Mouse (Mus musculus) embryonic facial prominence, embryonic 11.5 days (tissue): ENCODE measurements at regions not wholly inside any gene's neighbourhood (a gene's known extent, or its start where the extent isn't known, plus 50 kb on each side); places are given as distances from the start of the nearest gene placed in this dataset.
"Not testable (repeated sequence)": the region's sequence is repeated elsewhere in the genome, so short reads cannot be mapped to it uniquely, and the experiment has no call there.

Source experiments
- ATAC-seq: fragments of 200-750 bp; cut with Nextera tagmentation; replicated peaks from 2 replicates; pipeline ENCODE4 v1.8.0; 2017; ENCODE audit warnings: low read depth; ENCODE audit not compliant: insufficient number of reproducible peaks, low FRiP score, low TSS enrichment
- DNase-seq: peaks from one replicate; pipeline ENCODE4 v3.0.0-alpha.2; 2015; ENCODE audit warnings: low spot score
- H3K27ac ChIP-seq: fragments of 300-500 bp; sonication (generic); replicated peaks from 2 replicates; pipeline ENCODE4 v1.5.1; 2014; ENCODE audit warnings: mild to moderate bottlenecking, low read depth, low read length, control low read depth
- H3K27me3 ChIP-seq: fragments of 300-500 bp; sonication (generic); 2 replicates; pipeline ENCODE4 v1.6.1; 2014; ENCODE audit warnings: mild to moderate bottlenecking, low read length, moderate library complexity, mixed read lengths; ENCODE audit not compliant: control insufficient read depth, insufficient read depth
- H3K36me3 ChIP-seq: fragments of 300-500 bp; sonication (generic); replicated peaks from 2 replicates; pipeline ENCODE4 v1.6.1; 2014; ENCODE audit warnings: low read depth, mild to moderate bottlenecking, low read length, moderate library complexity, mixed read lengths; ENCODE audit not compliant: control insufficient read depth, insufficient read depth
- H3K4me1 ChIP-seq: fragments of 300-500 bp; sonication (generic); 2 replicates; pipeline ENCODE4 v1.6.1; 2014; ENCODE audit warnings: low read length, mixed read lengths; ENCODE audit not compliant: control insufficient read depth, insufficient read depth
- H3K4me2 ChIP-seq: fragments of 300-500 bp; sonication (generic); 2 replicates; pipeline ENCODE4 v1.6.1; 2014; ENCODE audit warnings: low read depth, mild to moderate bottlenecking, control low read depth, low read length, moderate library complexity
- H3K4me3 ChIP-seq: fragments of 300-500 bp; sonication (generic); 2 replicates; pipeline ENCODE4 v1.5.1; 2014; ENCODE audit warnings: low read depth, low read length, control low read depth
- H3K9ac ChIP-seq: fragments of 300-500 bp; sonication (generic); replicated peaks from 2 replicates; pipeline ENCODE4 v1.6.1; 2014; ENCODE audit warnings: mild to moderate bottlenecking, control low read depth, low read length
- H3K9me3 ChIP-seq: fragments of 300-500 bp; sonication (generic); replicated peaks from 2 replicates; pipeline ENCODE4 v1.6.1; 2016; ENCODE audit warnings: mild to moderate bottlenecking, low read length, inconsistent platforms, mixed read lengths; ENCODE audit not compliant: control insufficient read depth
- WGBS: fragments of 180-500 bp; shearing (Covaris S2); extraction: QIAGEN DNeasy Blood & Tissue Kit; methylation state at CpG from one replicate; pipeline ENCODE4 v1.1.7; 2014; 5-methylcytosine and 5-hydroxymethylcytosine counted together

DNA sequence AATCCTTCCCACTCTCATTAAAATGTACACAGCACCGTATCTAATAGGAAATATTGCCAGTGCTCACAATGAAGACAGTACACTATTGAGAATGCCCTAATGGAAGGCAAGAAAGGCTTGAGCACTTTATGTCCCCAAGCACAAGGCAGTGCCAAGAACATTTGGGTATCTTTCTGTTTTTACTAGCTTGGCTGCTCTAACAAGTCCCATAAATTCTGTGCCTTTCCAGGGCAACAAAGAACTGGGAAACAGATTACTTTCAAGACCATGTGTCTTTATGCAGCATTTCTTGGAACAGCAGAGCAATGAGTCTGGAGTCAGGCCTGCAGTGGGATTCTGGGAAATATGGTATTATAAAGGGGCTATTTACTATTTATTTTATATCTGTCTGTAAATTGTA lies 192.3 kb downstream of the 1700008P02Rik start:
- no peak overlapping the region for H3K9ac ChIP-seq
- 87% methylated on average over 1 of the region's 1 CpGs for WGBS
- DNase-seq = no peak
- no peaks in the 10 kb centered on the region for H3K27me3 ChIP-seq
- H3K27ac ChIP-seq = no peak overlapping the region
- H3K36me3 ChIP-seq = no peaks in the 10 kb centered on the region
- H3K4me3 ChIP-seq = no peak overlapping the region
- ATAC-seq = no peak
- H3K4me1 ChIP-seq = no peaks in the 10 kb centered on the region
- no peak overlapping the region for H3K4me2 ChIP-seq
- H3K9me3 ChIP-seq = no peaks in the 10 kb centered on the region

DNA sequence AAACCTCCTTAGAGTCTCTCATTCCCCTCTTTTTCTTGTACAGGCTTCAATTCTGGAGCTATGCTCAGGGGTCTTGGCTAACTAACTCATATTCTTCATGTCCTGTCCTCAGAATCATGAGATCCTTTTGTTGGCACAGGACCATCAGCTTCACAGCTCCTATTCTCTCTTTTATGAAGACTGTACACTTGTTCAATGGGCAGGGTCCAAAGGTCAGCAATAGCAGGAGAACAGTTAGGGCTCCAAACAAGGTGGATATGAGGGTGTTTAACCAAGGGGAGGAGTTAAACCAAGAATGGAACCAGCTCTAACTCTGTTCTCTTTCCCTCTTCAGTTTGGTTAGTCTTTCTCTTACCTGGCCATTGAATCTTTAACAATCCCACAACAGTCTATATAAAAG lies 219.4 kb downstream of the 1700008P02Rik start:
- Histone ChIP-seq H3K4me2 (no peak overlapping the region), H3K4me3 (no peak overlapping the region), H3K9ac (no peak overlapping the region), H3K4me1 (no peaks in the 10 kb centered on the region), H3K27ac (no peak overlapping the region), H3K27me3 (no peaks in the 10 kb centered on the region), H3K9me3 (no peaks in the 10 kb centered on the region), H3K36me3 (no peaks in the 10 kb centered on the region)
- ATAC-seq = no peak
- DNase-seq = no peak

GRCm38 (mm10) chr3:6385669-6386068 lies 234.6 kb downstream of the 1700008P02Rik start:
- Histone ChIP-seq H3K4me1 (no peaks in the 10 kb centered on the region), H3K9me3 (no peaks in the 10 kb centered on the region), H3K36me3 (no peaks in the 10 kb centered on the region), H3K4me2 (no peak overlapping the region), H3K27ac (no peak overlapping the region), H3K9ac (no peak overlapping the region), H3K4me3 (no peak overlapping the region), H3K27me3 (no peaks in the 10 kb centered on the region)
- no peak for DNase-seq
- ATAC-seq = no peak; the same call in 1 of the 2 replicates

- Histone ChIP-seq H3K27ac (no peak overlapping the region), H3K9me3 (no peaks in the 10 kb centered on the region), H3K27me3 (no peaks in the 10 kb centered on the region), H3K4me1 (no peaks in the 10 kb centered on the region), H3K4me3 (no peak overlapping the region), H3K36me3 (no peaks in the 10 kb centered on the region), H3K4me2 (no peak overlapping the region), H3K9ac (no peak overlapping the region)
- DNase-seq = peak; percentile 66
- ATAC-seq = no peak
Observed at GRCm38 (mm10) chr3:6382896-6383295, 237.3 kb downstream of the 1700008P02Rik start.

DNA sequence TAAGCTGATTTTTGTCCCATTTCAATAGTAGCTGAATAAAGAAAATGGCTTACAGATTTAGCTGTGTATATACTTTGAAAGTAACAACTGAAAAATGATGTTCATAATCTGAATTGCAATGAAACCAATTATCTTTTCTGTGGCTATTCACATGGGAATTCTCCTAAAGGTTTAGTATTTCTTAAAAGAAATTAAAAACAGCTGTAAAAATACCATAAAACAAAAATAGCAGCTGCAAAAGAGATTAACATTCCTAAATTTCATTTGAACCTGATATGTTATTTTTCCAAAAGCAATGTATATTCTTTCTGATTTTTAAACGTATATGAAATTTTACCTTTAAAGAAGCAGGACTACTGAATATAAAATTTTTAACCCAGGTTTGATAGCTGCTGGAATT lies 237.9 kb downstream of the 1700008P02Rik start:
- ATAC-seq = no peak

DNA sequence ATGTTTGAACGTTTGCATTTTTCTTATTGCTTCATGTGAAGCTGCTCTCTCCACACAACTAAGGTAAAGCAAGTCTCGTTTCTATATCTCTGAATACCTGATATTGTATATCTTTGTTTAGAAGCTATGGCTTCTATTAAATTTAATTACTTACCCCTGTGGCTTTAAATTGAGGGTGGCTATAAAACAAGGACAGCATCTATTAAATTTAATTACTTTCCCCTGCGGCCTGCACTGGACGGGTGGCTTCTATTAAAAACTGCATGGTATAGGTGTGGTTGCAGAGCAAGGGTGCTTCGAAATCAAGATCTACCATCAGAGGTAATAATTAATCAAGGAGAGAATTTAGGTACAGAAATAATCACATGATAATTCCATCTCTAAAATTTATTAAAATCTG lies 238.5 kb downstream of the 1700008P02Rik start:
- WGBS = 44% methylated on average over 5 of the region's 5 CpGs
- peak; percentile 15 for DNase-seq

More for the DNA sequence above, 237.9 kb downstream of the 1700008P02Rik start:
- WGBS = 23% methylated on average over 1 of the region's 1 CpGs
- Histone ChIP-seq H3K4me1 (no peaks in the 10 kb centered on the region), H3K9me3 (no peaks in the 10 kb centered on the region), H3K4me3 (no peak overlapping the region), H3K4me2 (no peak overlapping the region), H3K27ac (no peak overlapping the region), H3K27me3 (no peaks in the 10 kb centered on the region), H3K9ac (no peak overlapping the region), H3K36me3 (no peaks in the 10 kb centered on the region)
- peak; percentile 55 for DNase-seq

GRCm38 (mm10) chr3:6339001-6339400 lies 281.2 kb downstream of the 1700008P02Rik start:
- H3K36me3 ChIP-seq, H3K9ac ChIP-seq, H3K27ac ChIP-seq, H3K27me3 ChIP-seq, H3K4me1 ChIP-seq, DNase-seq, ATAC-seq, H3K4me3 ChIP-seq, H3K9me3 ChIP-seq, H3K4me2 ChIP-seq: not testable (repeated sequence)
- WGBS = 80% methylated on average over 1 of the region's 21 CpGs

More for the DNA sequence above, 238.5 kb downstream of the 1700008P02Rik start:
- Histone ChIP-seq H3K4me2 (no peak overlapping the region), H3K4me3 (no peak overlapping the region), H3K9ac (no peak overlapping the region), H3K27ac (no peak overlapping the region), H3K36me3 (no peaks in the 10 kb centered on the region), H3K27me3 (no peaks in the 10 kb centered on the region), H3K9me3 (no peaks in the 10 kb centered on the region), H3K4me1 (no peaks in the 10 kb centered on the region)
- ATAC-seq = no peak; the same call in 1 of the 2 replicates

DNA sequence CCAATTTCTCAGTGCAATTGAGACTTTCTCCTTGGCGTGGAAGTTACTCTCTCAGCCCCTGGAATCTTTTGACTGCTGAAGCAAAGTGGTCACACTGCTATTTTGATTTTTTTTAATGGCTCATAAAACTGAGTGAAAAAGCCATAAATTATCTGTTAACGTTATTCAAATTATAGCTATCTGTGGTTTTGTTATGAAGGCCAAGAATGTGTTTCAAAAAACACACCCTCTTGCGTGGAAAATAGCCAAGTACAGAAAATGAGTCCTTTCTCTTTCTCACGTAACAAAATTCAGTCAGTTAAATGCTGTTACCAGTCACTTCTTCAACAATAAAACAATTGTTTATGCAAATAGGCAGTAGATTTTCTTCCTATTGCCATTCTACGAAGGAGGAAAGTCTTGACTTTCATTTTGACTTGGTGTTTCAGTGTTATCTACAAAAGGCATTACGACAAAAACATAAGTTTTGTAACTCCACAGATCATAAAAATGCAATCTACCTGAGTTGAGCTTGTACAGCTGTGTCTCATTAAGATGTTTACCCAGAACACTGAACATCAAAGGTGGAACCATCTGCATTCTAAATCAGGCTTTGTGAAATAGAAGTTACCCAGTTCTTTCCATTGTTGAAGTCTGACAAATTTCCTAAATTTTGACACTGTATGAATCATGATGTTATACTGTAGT lies 299.3 kb downstream of the 1700008P02Rik start:
- Histone ChIP-seq H3K27ac (no peak overlapping the region), H3K4me3 (no peak overlapping the region), H3K36me3 (no peaks in the 10 kb centered on the region), H3K9ac (no peak overlapping the region), H3K27me3 (no peaks in the 10 kb centered on the region), H3K4me1 (no peaks in the 10 kb centered on the region), H3K4me2 (no peak overlapping the region), H3K9me3 (no peaks in the 10 kb centered on the region)
- DNase-seq = peak; percentile 39
- 60% methylated on average over 6 of the region's 6 CpGs for WGBS
- no peak for ATAC-seq
